Mouse (Mus musculus): ENCODE results near the gene Vac14.

The Vac14 gene

DNA sequence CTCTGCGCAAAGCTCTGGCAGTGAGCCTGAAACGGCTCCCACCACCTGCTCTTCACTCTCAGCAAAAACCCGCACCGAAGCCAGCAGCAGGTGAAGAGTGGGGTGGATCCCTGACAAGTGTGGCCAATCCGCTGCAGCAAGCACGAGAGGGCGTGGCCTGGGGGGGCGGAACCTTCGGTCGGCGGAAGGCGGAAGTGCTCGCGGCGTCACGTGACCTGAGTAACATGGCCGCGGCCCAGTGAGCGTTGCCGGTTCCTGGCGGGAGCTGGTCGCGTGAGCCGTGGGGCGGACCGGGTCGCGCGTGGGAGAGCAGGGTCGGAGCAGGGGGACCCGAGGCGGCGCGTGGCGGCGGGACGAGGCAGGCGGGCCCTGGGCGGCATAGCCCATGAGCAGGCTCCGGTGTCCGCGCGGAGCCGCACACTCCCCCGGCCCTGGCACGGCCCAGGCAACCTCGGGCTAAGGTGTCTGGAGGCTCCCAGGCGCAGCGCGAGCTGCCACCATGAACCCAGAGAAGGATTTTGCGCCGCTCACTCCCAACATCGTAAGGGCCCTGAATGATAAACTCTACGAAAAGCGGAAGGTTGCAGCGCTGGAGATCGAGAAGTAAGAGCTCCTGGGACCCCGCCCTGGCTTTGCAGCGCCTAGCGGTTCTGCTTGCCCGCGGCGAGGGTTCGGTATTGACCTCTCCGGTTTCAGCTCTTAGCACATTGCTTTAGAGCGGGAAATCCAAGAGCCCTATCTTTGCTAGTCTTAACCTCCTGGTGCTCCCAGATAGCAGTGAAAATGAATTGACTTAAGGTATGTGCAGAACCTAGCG is at the start of gene Vac14:
Gene Vac14 (plus strand): TSS at position 195 of the 817 bp plus-strand sequence.
- CTCF ChIA-PET, result interaction anchor here (0.6 kb wide), 1 partner anchor 187 kb away, joined by 3 read pairs; no protein-coding TSS in a partner anchor

DNA sequence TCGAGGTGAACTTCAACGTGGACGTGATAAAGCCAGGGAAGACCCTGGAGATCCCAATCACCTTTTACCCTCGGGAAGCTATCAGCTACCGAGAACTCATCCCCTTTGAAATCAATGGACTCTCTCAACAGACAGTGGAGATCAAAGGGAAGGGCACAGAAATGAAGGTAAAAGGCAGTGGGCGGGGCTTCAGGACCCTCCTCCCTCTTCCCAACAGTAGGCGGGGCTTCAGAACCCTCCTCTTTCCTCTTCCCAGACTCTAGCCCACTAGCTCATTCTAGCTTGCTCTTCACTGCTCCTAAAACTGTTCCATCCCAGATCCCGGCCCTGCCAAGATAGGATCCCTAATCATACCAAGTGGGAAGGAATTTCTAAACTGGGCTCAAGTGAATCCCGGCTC is 25.7 kb upstream of the Vac14 start:
- CTCF ChIA-PET, result no interaction called here

DNA sequence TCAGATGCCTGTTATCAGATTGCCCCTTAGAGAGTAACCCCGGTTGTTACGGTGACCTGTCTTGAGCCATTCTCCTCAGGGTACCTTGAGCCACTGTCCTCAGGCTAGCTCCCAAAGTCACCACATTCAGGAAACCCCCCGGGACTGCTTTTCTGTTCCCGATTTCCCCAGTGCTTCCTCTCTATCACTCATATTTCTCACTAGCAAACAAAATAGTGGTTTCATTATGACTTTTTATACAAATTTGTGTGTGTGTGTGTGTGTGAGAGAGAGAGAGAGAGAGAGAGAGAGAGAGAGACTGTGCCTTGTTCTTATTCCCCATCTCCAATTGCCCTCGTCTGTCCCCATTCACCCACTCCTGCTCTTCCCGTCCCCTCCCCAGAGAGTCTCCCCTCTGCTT is 24.2 kb upstream of the Vac14 start:
- CTCF ChIA-PET, result no interaction called here

GRCm38 (mm10) chr8:110604556-110604955 is 13.8 kb upstream of the Vac14 start:
- CTCF ChIA-PET, result no interaction called here

GRCm38 (mm10) chr8:110605401-110606015 is 12.9 kb upstream of the Vac14 start:
- CTCF ChIA-PET, result no interaction called here

DNA sequence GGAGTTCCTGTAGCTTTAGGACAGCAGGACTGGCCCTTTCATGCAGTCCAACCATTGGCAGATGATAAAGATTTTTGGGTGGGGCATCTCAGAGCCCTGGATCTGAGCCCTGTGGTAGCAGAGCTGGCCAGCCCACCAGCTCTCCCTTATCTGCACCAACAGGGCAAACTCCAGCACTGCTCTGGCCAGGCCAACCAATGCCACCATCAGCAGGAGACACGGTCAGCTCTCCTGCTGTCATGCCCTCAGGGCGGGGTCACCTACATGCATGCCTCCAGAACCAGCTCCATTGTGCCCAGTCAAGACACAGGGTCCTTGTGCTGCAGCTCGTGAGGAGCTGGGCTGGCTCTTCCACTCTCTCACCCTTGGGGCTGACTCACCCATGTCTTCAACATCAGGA is 2.7 kb upstream of the Vac14 start:
- CTCF ChIA-PET, result no interaction called here

GRCm38 (mm10) chr8:110617801-110618358 is 505 bp upstream of the Vac14 start:
- CTCF ChIA-PET, result no interaction called here

GRCm38 (mm10) chr8:110619208-110619574 is 806 bp downstream of the Vac14 start:
- CTCF ChIA-PET, result no interaction called here

DNA sequence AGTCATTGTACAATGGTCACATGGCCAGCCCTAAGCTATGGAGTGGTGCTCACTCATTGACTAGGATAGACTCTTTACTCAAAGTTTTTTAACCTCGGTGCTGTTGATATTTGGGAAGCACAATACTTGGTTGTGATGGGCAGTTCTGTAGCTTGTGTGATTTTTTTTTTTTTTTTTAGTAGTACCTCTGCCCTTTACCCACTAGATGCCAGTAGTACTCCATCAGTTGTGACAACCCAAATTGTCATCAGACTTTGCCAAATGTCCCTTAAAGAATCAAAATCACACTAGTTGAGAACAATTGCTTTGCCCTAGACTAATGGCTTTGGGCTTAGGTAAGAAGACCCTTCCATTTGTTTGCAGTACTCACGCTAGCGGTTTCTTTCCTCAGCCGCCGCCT is 1.5 kb downstream of the Vac14 start:
- CTCF ChIA-PET, result no interaction called here

DNA sequence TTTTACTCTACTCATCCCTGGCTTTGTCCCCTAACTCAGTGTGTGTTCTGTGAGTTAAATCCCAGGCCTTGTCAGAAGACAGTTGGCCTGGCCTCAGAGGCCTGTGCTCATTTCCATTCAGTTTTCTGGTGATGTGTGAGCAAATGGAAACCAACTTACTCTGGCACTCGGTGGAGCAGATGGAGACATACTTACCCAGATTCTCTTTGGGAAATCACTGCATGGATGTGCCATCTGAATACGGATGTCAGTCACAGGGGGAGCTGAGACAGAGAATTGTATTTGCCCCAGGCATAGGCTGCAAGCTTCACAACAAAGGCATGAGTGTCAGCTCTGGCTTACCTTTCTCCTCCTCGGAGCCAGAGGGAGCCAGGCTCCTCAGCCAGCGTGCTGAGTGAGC is 8.0 kb downstream of the Vac14 start:
- CTCF ChIA-PET, result interaction anchor here (0.6 kb wide), 1 partner anchor 835 kb away, joined by 3 read pairs; no protein-coding TSS in a partner anchor

GRCm38 (mm10) chr8:110629245-110630063 is 11.1 kb downstream of the Vac14 start:
- CTCF ChIA-PET, result interaction anchor here (0.6 kb wide), 1 partner anchor 7 kb away, joined by 3 read pairs; no protein-coding TSS in a partner anchor

DNA sequence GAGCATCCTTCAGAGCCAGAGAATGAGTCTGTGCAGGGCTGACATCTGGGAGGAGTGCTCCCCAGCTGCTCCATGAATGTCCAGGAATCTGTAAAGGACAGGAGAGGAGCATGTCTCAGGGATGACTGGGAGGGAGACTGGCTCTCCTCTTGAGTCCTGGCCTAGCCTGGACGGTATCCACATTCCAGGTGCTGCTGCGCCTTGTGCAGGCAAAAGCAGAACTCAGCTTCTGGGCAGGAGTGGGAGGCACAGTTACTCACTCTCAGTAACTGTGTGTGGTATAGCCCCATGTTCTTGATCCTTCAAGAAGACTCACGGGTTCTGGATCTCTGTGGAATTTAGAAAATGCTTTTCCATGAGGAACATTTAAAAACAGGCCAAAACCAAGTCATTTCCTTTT is 11.7 kb downstream of the Vac14 start:
- CTCF ChIA-PET, result no interaction called here

DNA sequence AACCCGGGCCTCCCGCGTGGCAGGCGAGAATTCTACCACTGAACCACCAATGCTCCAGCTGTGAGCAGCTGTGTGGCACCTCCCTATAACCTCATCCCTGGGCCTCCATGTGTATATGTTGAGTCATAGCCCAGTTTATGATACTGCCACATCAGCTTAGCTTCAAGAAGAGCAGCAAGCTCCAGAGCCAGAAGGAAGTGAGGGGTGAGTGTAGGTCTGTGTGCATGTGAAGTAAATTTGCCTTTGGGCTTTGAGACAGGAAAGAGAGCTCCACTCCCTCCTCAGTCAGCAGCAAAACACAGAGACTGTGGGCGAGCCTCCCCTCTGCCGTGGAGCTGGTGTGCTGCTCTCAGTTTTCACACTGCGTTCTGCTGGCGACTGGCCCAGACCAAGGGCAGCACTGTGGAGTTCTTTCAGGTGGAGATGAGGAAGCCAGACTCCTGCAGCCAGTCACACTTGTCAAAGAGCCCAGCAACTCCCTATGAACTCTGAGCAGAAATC is 12.2 kb downstream of the Vac14 start:
- CTCF ChIA-PET, result no interaction called here

DNA sequence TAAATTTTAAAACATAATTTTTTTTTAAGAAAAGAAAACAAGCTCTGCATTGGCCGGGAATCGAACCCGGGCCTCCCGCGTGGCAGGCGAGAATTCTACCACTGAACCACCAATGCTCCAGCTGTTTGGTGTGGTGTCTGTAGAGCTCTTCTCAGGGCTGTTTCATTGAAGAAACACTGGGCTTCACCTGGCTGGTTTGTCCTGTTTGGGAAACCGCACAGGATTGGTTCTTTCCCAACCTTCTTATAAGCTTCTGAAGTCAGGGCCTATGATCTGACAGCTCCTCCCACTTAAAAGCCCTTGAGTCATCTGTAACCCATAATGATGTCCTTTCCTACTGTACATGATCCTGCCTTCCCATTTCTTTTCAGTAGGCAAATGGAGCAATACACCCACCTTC is 12.8 kb downstream of the Vac14 start:
- CTCF ChIA-PET, result no interaction called here

- CTCF ChIA-PET, result no interaction called here
Measured at GRCm38 (mm10) chr8:110633814-110634213, 15.4 kb downstream of the Vac14 start.

- CTCF ChIA-PET, result interaction anchor here (0.6 kb wide), 1 partner anchor 7 kb away, joined by 3 read pairs; no protein-coding TSS in a partner anchor
Measured at GRCm38 (mm10) chr8:110636182-110636581, 17.8 kb downstream of the Vac14 start.

DNA sequence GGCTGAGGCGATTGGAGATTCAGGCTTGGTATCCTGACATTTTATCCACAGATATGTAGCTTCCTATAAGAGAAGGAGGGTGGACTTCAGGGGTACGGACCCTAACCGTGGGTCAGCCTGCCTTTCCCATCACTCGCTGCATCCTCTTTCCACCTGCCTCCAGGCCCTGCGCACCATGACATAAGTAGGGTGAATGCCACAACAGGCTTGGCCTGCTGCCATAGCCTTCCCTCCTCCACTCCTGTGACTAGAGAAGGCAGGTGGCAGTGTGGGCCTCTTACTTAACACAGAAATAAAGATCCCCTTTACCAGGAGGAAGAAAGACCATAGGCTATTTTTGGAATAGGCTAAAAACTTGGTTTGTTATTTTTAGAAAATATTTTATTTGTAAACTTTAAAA is 23.9 kb downstream of the Vac14 start:
- CTCF ChIA-PET, result no interaction called here

- CTCF ChIA-PET, result no interaction called here
Measured at GRCm38 (mm10) chr8:110643177-110643576, 24.8 kb downstream of the Vac14 start.

DNA sequence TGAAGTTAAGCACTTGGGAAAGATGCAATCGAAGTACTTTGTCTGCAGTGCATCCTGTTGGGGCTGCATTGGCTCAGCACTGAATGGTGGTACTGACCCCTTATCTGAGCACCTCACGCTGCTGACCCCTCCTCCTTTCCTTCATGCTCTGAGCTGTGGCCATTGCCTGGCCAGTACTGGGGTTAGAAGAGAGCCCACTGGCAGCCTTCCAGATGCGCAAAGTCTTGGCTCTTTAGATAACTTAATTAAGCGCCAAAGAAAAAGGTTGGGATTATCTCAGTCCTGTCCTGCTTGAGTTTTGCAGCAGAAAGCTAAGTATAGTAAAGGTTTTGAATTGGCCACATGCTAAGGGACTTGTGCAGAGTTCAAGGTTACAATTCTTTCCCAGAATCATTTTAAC is 26.0 kb downstream of the Vac14 start:
- CTCF ChIA-PET, result no interaction called here

GRCm38 (mm10) chr8:110644901-110645300 is 26.5 kb downstream of the Vac14 start:
- CTCF ChIA-PET, result no interaction called here

DNA sequence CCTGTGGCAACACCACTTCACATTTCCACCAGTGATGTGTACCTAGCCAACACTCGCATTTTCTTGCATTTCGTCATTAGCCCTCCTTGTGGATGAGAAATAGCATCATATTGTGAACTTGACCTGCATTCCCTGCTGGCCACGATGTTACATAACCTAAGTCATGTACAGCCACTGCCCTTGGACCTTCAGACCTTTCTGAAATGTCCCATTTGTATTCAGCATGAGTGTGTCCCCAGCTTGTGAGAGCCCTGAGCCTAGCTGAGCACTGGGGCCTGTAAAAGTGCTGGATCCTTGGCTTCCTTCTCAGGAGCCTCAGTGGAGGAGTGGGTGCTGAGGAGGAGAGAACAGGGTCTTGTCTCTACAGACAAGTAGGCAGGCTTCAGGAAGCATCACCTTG is 27.0 kb downstream of the Vac14 start:
- CTCF ChIA-PET, result no interaction called here

GRCm38 (mm10) chr8:110646064-110646463 is 27.7 kb downstream of the Vac14 start:
- CTCF ChIA-PET, result no interaction called here
